Mouse (Mus musculus) C2C12 (cell line): Measurements from ENCODE around the gene Gm21981. TPM values are rescaled to one million over a fixed set of nuclear protein-coding genes. Genes with fewer than 3 reads are reported as not detected.

Source experiments
- H3K27me3 ChIP-seq: one replicate; pipeline ENCODE4 v1.6.1; 2011; ENCODE audit not compliant: control insufficient read depth, insufficient read depth, insufficient read length
- H3K36me3 ChIP-seq: one replicate; pipeline ENCODE4 v1.6.1; 2011; ENCODE audit not compliant: control insufficient read depth, insufficient read depth
- H3K4me3 ChIP-seq: one replicate; pipeline ENCODE4 v1.5.1; 2011; ENCODE audit warnings: mild to moderate bottlenecking, control low read depth; ENCODE audit not compliant: poor library complexity, insufficient read depth, severe bottlenecking
- H3K79me2 ChIP-seq: one replicate; pipeline ENCODE4 v1.6.1; 2011; ENCODE audit not compliant: control insufficient read depth, insufficient read depth
- H3K79me3 ChIP-seq: one replicate; pipeline ENCODE4 v1.6.1; 2011; ENCODE audit warnings: low read depth, control low read depth
- H3ac ChIP-seq: one replicate; pipeline ENCODE3; 2011; ENCODE audit warnings: low read depth; ENCODE audit not compliant: control insufficient read depth, insufficient read length
- CEBPB ChIP-seq: IDR thresholded peaks from one replicate; pipeline ENCODE4 v1.6.1; 2011; ENCODE audit warnings: low read depth, mild to moderate bottlenecking, control low read depth, moderate library complexity
- CTCF ChIP-seq: IDR thresholded peaks from one replicate; pipeline ENCODE4 v1.5.1; 2011; ENCODE audit not compliant: control insufficient read depth, insufficient read depth, insufficient read length
- FOSL1 ChIP-seq: IDR thresholded peaks from one replicate; pipeline ENCODE4 v1.8.0; 2011; ENCODE audit warnings: mild to moderate bottlenecking, low read length; ENCODE audit not compliant: poor library complexity, insufficient read depth, severe bottlenecking
- MAX ChIP-seq: IDR thresholded peaks from one replicate; pipeline ENCODE4 v1.6.1; 2011; ENCODE audit warnings: mild to moderate bottlenecking, control low read depth
- MYOD1 ChIP-seq: IDR thresholded peaks from one replicate; pipeline ENCODE4 v1.6.1; 2011; ENCODE audit warnings: low read depth; ENCODE audit not compliant: control insufficient read depth, insufficient read length
- MYOG ChIP-seq: IDR thresholded peaks from one replicate; pipeline ENCODE4 v1.6.1; 2011; ENCODE audit not compliant: control insufficient read depth, insufficient read length; ENCODE audit errors: extremely low read depth
- USF1 ChIP-seq: IDR thresholded peaks from one replicate; pipeline ENCODE4 v1.6.1; 2011; ENCODE audit warnings: low read depth, mild to moderate bottlenecking, control low read depth, moderate library complexity
- polyA plus RNA-seq: library from polyadenylated mRNA; unstranded; fragments of >200 nt; fragmentation: generic; extraction: Trizol; gene quantifications from one replicate; pipeline ENCODE4 v1.2.1, GENCODE M21; 2012; ENCODE audit warnings: missing spikeins

The Gm21981 gene
- polyA plus RNA-seq, 1 experiment = 1.3 TPM

GRCm38 (mm10) chr17:47706196-47706595, 11.9 kb upstream of the Gm21981 start:
- Histone ChIP-seq H3K79me2 (no peaks in the 10 kb centered on the region), H3K36me3 (no peaks in the 10 kb centered on the region), H3K4me3 (no peak overlapping the region), H3K79me3 (no peaks in the 10 kb centered on the region), H3ac (no peak overlapping the region), H3K27me3 (peaks cover 17% of the 10 kb centered on the region)
- TF ChIP-seq MYOD1 = no peak
- no peak for TF ChIP-seq CTCF
- no peak for TF ChIP-seq USF1
- TF ChIP-seq FOSL1 = no peak
- no peak for TF ChIP-seq MYOG
- TF ChIP-seq MAX = no peak
- TF ChIP-seq CEBPB = no peak

- no peaks in the 10 kb centered on the region for H3K36me3 ChIP-seq
- H3K4me3 ChIP-seq = no peak overlapping the region
- no peak for TF ChIP-seq CEBPB
- TF ChIP-seq MAX = no peak
- no peak for TF ChIP-seq MYOG
- no peak for TF ChIP-seq MYOD1
- no peak for TF ChIP-seq CTCF
- no peaks in the 10 kb centered on the region for H3K79me3 ChIP-seq
- H3K27me3 ChIP-seq = peaks cover 8% of the 10 kb centered on the region
- no peaks in the 10 kb centered on the region for H3K79me2 ChIP-seq
- H3ac ChIP-seq = no peak overlapping the region
Observed at GRCm38 (mm10) chr17:47704692-47705091, 10.4 kb upstream of the Gm21981 start.

- no peaks in the 10 kb centered on the region for H3K36me3 ChIP-seq
- H3K79me2 ChIP-seq = no peaks in the 10 kb centered on the region
- TF ChIP-seq MAX (no peak), FOSL1 (no peak), MYOG (no peak), USF1 (no peak), MYOD1 (no peak), CTCF (no peak), CEBPB (no peak)
- no peaks in the 10 kb centered on the region for H3K79me3 ChIP-seq
- H3K27me3 ChIP-seq = peaks cover 6% of the 10 kb centered on the region
- no peak overlapping the region for H3ac ChIP-seq
- H3K4me3 ChIP-seq = no peak overlapping the region
Observed at GRCm38 (mm10) chr17:47703556-47703955, 9.3 kb upstream of the Gm21981 start.

GRCm38 (mm10) chr17:47702548-47703345, 8.5 kb upstream of the Gm21981 start:
- no peaks in the 10 kb centered on the region for H3K27me3 ChIP-seq
- H3K4me3 ChIP-seq = no peak overlapping the region
- H3K36me3 ChIP-seq = no peaks in the 10 kb centered on the region
- H3K79me2 ChIP-seq = no peaks in the 10 kb centered on the region
- no peaks in the 10 kb centered on the region for H3K79me3 ChIP-seq
- TF ChIP-seq CTCF (no peak), FOSL1 (no peak), MYOG (no peak), USF1 (no peak), MAX (no peak), CEBPB (no peak), MYOD1 (no peak)
- H3ac ChIP-seq = no peak overlapping the region

GRCm38 (mm10) chr17:47701793-47702192, 7.5 kb upstream of the Gm21981 start:
- no peaks in the 10 kb centered on the region for H3K79me3 ChIP-seq
- no peaks in the 10 kb centered on the region for H3K79me2 ChIP-seq
- TF ChIP-seq USF1 (no peak), CTCF (no peak), CEBPB (no peak), MAX (no peak), MYOD1 (no peak), MYOG (no peak), FOSL1 (no peak)
- H3K36me3 ChIP-seq = no peaks in the 10 kb centered on the region
- H3K4me3 ChIP-seq = no peak overlapping the region
- no peaks in the 10 kb centered on the region for H3K27me3 ChIP-seq
- no peak overlapping the region for H3ac ChIP-seq
